Mouse (Mus musculus): ENCODE results near the gene Gm49398. TPM values are rescaled to one million over a fixed set of nuclear protein-coding genes. Genes with fewer than 3 reads are reported as not detected.

The Gm49398 gene
- not detected for polyA plus RNA-seq (2017; shearing (Covaris generic))

GRCm38 (mm10) chr13:61288739-61289138 lies at the start of gene Gm49398:
Gene Gm49398, minus strand, starts transcription at chr13:61288839.

GRCm38 (mm10) chr13:61255258-61255657 lies 33.4 kb downstream of the Gm49398 start, which contains the start of gene Cts8:
Gene Cts8, minus strand, starts transcription at chr13:61255358.

GRCm38 (mm10) chr13:61203310-61203709 lies 85.3 kb downstream of the Gm49398 start, which contains the start of gene Cts6:
Gene Cts6, minus strand, starts transcription at chr13:61203410.

Other genes with a start within 250 kb of the Gm49398 start
- gene Ctsq, start 248.2 kb downstream of the Gm49398 start, polyA plus RNA-seq (2017; shearing (Covaris generic)): not detected
- not detected for gene Ctsr, start 124.6 kb downstream of the Gm49398 start, polyA plus RNA-seq (2017; shearing (Covaris generic))
- gene Cts6, start 85.4 kb downstream of the Gm49398 start, polyA plus RNA-seq (2017; shearing (Covaris generic)): not detected
- not detected for gene Cts8, start 33.5 kb downstream of the Gm49398 start, polyA plus RNA-seq (2017; shearing (Covaris generic))
- not detected for gene Cts7, start 69.4 kb upstream of the Gm49398 start, polyA plus RNA-seq (2017; shearing (Covaris generic))

Data from inflammation-experienced regulatory T-cells, adult 16 weeks (primary cell).